Mouse (Mus musculus): ENCODE measurements around the gene Gpc2.
A peak's percentile ranks its signal among the peaks of the same experiment; 100 is the strongest.

Gpc2 gene

DNA sequence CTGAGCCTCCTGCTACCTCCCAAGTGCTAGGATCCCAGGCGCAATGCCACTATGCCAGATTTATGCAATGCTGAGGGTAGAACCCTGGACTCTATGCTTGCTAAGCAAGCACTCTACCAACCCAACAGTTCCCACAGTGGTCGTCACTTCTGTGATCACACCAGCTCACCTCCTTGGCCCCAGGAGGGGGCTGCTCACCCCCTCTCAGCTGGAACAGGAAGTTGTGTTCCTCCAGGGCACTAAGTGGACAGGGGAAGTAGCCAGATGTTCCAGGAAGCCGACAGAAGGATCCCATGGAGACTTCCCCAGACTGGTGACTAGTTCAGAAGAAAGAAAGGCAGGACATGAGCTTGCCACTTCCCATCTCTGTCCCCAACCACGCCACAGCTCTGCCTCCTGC lies 17.8 kb downstream of the Gpc2 start:
- DNase-seq (ENCODE audit: low spot score), result no peak

DNA sequence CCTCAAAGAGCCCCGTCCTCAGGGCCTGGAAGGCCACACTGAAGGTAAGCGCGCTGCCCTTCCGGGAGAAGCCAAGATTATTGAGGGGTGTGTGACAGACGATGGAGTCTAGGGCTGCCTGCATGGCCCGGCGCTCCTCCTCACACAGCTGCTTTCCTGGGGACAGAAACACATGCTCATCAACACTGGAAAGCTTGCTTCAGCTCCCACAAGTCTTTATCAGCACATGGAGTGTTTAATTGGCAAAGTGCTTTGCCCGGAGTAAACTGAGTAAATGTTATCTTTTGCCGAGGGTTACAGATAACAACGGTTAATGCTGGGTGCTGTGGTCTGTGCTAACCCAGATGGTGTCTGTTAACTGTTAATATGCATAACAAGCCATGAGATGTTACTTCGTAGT lies 19.0 kb downstream of the Gpc2 start:
- DNase-seq (ENCODE audit: low spot score), result no peak

DNA sequence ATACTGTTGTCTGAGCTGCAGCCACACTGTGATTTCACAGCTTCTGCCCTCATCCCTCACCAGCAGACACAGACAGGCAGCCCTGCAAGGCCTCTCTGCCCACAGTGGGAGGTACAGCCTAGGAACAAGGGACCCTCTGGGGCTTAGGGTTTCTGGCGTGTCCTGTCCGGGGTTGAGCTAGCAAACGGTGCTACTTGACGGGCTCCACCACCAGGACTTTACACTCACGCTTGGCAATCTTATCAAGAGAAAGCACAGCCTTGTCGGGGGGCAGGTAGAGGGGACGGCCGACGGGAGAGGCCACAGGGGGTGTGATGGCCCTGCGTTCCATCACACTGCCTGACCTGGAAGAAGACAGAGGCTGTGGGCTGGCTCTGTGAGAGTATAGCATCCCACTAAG lies 19.8 kb downstream of the Gpc2 start:
- no peak for DNase-seq (ENCODE audit: low spot score)

DNA sequence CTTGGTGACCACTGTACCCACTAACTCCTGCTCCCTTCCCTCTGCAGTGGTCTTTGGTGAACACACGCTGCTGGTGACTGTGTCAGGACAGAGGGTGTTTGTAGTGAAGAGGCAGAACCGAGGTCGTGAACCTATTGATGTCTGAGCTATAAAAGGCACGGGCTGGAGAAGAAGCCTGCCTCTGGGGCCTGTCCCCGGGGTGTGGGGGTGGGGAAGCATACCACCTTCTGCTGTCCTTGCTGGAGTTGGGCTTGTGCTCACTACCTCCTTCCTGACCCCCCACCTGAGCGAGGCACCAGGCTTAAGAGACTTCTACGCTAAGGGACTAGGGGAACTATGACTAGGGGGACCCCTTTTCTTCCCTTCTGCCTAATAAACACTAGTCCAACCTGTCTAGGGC lies 20.8 kb downstream of the Gpc2 start:
- no peak for DNase-seq (ENCODE audit: low spot score)

DNA sequence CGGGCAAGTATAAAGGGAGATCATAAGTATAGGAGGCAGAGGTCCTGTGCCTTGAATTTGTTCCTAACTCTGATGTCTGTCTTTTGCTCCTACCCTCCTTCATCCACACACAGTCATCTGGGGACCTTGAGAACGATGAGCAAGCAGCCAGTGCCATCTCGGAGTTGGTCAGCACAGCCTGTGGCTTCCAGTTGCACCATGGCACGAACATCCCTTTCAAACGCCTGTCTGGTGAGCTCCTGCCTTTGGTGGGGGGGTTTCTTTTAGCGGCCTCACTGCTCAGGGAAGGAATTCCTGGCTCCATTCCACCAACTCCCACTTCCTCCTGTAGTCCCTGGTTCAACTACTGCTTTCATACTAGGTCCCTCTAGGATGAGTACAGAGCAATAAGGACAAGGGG lies 21.3 kb downstream of the Gpc2 start:
- no peak for DNase-seq (ENCODE audit: low spot score)

DNA sequence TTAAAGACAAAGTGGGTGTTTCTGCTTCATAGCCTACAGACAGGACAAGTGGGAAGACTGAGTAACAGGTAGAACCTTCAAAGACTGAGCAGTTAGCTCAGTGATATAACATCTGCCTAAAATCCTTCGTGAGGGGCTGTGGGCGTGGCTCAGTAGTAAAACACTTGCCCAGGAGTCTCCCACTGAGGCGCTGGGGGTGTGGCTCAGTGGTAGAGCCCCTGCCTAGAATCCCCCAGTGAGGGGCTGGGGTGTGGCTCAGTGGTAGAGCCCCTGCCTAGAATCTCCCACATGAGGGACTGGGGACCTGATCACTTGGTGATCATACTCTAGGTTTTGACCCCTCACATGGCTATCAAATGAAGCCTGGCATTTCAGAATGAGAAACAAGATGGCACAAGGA lies 21.7 kb downstream of the Gpc2 start:
- DNase-seq (ENCODE audit: low spot score), result no peak

DNA sequence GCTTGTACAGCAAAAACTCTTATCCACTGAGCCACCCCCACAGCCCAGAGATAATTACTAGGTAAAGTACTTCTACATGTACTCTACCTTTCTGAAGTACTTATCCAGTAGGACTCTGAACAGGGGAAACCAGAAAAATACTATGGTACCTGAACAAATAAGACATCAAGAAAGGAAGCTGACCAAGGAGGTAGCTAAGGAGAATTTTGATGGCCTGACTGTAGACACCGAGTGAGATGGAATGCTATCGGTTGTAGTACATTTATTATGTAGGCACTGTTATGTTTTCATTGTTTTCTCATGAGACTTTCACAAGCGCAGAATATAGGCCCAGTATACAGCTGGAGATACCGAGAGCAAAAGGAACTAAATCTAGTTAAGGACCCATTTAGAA lies 22.2 kb downstream of the Gpc2 start:
- no peak for DNase-seq (ENCODE audit: low spot score)

DNA sequence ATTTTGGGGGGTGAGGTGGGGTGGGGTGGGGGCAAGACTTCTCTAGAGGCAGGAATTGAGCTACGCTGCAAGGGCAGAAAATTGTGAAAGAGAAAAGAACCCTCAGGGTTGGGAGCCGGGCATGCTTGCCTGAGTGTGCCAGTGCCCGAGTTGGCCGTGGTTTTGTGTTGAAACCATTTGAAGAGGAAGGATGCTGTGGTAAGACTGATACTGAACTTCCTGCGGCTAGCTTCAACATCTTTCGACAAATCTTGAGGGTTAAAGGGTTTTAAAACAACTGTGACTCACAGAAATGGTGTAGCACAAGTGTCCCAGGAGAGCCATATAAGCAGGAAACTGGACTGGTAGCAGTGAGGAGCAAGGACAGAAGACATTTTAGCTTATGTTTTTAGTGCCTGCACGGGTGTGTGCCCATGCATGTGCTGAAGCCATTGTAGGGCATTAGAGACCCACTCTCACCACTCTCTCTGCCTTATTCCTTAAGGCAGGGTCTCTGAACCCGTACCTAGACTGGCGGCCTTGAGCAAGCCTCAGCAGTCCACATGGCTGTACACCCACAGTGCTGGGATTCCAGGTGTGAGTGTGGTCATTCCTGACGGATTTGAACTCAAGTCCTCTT lies 22.7 kb downstream of the Gpc2 start:
- DNase-seq (ENCODE audit: low spot score), result no peak

DNA sequence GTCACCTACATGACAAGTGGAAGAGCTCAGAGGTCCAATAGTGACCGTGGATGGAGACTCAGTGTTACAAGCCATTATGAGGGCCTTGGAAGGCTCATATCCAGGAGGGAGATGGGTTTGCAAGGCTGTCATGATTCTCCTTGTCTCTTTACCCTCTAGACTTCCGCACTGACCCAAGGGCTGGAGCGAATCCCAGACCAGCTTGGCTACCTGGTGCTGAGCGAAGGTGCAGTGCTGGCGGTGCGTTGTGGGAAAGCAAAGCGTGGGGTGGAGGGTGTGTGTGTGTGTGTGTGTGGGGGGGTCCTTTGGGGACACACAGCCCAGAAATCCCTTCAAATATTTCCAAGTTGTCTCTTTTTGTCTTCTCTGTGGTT lies 23.7 kb downstream of the Gpc2 start:
- no peak for DNase-seq (ENCODE audit: low spot score)

DNA sequence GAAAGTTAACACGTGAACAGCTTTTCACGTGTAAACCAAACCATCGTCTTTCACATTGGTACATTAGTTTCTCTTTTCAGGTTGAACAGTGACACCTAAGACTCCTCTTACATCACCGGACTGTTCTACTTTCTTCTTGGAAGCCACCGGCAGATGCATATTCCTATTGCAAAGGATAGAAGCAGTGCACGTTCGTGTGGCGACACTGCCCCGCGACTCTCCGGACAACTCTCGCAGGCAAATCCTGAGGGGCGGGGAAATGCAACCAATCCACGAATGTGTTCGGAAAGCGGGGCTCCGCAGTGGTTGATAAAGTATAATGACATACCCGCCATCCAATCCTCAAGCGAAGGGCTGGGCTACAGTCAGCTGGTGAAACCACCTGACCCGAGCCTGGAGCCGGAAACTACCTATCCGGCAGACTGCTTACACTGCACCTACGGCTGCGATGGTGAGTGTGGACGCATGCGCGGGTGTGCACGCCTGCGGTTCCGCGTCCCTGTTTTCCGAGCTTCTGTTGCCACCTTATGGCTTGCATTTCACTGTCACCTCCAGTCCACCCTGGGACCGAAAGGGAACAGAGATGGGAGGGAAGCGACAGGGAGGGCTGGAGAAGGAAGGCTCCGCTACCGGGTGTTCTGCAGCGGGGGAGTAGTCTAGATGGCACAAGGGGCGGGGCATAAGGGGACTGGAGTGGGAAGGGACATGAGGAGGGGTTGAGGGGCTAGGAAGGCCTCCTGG lies 24.3 kb downstream of the Gpc2 start, which contains the start of gene Lamtor4:
Gene Lamtor4, plus strand, starts transcription at position 130 of the 741 bp plus-strand sequence.
- peak; percentile 91 for DNase-seq (ENCODE audit: low spot score)

DNA sequence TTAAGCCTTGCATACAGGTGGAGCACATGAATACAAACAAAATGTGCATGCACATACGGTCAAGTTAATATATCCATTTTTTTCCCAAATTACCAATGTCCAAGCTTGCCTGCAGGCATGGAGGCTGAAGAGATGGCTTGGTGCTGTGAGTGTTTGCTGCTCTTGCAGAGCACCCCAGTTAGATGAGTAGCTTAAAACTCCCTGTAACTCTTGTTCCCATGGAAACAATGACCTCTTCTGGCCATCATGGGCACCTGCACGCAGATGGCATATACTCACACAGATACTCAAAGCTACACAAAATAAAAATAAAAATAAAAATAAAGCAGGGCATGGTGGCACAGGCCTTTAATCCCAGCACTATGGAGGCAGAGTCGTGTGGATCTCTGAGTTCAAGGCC lies 26.7 kb downstream of the Gpc2 start:
- DNase-seq (ENCODE audit: low spot score), result no peak

DNA sequence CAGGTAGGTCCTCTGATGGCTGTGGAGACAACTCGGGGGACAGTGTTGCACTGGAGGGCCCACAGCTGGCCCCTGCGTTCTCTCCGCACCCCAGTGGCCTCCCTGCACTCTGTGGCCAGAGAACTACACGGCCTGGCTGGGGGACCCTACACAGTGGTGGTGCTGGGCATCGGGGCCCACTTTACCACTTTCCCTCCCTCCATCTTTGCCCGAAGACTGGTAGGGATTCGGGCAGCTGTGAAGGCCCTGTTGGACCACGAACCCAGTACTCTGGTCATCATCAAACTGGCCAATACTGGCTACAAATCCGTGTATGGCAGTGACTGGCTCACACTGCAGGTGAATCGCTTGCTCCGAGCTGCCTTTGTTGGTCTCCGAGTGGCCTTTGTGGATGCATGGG lies 28.7 kb downstream of the Gpc2 start:
- DNase-seq (ENCODE audit: low spot score), result no peak

DNA sequence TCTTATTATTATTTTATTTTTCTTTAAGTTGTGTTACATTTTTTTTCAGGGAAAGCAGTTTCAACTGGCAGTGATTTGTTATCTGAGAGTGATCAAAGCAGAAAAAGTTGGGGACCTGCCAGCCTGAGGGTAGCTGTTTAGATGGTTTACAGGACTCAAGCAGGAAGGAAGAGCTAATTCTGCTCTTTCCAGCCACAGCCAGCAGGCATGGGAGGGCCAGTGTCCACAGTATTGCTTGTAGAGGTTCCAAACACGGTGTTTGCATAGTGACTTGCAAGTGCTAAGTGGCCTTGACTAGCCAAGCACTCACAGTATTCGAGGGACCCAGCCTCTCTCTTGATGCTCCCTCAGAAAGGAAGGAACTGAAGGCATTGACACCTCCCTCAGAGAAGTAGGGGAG lies 38.3 kb downstream of the Gpc2 start:
- no peak for DNase-seq (ENCODE audit: low spot score)

DNA sequence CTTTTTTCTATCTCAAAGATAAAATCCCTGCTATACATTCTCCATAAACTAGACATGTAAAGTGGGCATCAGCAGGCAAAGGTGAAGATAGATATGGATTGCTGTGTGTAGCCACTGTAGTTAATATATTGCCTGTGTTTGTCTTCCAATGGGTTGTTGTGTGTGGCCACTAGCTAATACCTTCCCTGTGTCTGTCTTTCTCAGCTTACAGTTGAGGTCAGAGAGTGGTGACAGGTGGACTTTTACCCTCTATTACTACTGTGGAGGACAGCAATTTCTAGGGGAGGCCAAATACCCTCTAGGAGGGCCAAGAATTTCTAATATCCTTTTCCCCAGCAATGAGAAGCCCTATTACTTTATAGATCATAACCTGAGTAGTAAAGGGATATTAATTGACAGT lies 45.6 kb downstream of the Gpc2 start:
- no peak for DNase-seq (ENCODE audit: low spot score)

DNA sequence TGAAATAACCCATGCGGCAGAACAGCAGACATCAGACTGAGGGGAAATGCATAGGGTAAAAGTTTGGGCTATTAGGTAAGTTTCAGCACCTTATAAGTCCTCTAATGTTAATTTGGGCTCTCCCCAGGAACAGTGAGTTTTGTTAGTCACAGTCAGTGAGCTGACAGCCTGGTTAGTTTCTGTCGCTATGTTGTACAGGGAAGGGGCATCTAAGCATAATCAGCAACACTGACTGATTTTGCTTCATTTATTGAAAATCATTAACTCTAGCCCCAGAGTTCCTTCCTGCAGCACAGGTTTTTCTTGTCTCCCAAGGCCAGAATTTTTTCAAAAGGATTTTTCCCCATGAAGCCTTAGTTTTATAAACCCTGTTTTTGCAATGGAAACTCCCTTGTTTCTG lies 46.0 kb downstream of the Gpc2 start:
- DNase-seq (ENCODE audit: low spot score), result no peak

DNA sequence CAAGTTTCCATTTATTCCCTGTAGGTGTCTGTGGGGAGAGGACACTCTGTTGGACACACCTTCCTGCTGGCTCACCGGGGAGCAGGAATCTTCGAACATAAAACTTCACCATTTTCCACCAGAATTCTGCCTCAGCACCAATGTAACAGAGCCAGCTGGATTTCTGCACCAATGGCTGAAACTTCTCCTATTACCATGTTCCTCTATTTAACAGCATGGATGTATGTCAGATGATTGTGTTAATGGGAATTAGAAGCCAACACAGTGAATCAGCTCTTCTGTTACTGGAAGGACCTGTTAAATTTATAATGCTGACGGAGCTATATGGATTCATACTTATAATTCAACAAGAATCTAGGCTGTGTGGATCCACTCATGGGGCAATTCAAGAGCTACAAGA lies 50.3 kb downstream of the Gpc2 start:
- DNase-seq (ENCODE audit: low spot score), result no peak

DNA sequence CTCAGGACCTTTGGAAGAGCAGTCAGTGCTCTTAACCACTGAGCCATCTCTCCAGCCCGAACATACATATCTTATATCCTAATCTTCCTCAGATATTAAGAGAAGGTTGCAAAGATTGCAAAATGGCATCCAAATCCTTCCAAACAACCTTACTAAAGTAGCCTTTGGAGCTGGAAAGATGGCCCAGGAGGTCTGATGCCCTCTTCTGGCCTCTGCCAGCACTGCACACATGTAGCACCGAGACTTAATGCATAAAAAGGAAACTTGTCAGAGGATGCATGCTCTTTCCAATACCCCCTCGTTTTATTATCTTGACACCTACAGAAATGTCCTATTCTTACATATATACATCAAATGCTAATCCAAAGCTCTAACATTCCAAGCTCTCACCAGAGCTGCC lies 51.8 kb downstream of the Gpc2 start:
- peak; percentile 63 for DNase-seq (ENCODE audit: low spot score)

DNA sequence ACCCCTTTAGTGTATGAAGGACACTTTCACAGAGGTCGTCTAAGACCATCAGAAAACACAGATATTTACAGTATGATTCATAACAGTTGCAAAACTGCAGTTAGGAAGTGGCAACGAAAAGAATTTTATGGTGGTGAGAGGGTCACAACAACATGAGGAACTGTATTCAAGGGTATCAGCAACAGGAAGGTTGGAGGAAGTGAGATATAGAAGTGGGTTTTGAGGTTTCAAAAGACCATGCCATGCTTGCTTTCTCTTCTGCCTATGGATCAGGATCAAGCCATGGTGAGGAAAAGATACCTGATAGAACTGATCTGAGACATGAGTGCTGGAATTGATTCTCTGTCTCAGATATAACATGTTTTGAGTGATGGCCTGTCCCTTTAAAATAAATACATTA lies 52.4 kb downstream of the Gpc2 start:
- no peak for DNase-seq (ENCODE audit: low spot score)

DNA sequence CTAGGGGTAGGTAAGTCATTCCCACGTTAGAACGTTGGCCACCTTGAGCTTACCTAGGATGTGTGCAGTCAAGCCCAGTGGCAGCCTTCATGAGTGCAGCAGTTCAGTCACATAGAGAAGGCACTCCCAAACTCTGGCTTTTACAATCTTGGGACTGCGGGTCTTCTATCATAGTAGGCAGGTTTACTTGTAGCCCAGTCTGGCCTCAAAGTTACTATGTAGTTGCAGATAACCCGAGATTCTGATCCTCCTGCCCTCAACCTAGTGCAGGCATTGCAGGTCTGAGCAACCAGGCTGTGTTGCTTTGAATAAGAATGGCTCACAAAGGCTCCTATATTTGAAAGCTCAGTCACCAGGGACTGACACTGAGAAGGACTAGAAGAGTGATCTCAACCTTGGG lies 53.3 kb downstream of the Gpc2 start:
- DNase-seq (ENCODE audit: low spot score), result no peak

DNA sequence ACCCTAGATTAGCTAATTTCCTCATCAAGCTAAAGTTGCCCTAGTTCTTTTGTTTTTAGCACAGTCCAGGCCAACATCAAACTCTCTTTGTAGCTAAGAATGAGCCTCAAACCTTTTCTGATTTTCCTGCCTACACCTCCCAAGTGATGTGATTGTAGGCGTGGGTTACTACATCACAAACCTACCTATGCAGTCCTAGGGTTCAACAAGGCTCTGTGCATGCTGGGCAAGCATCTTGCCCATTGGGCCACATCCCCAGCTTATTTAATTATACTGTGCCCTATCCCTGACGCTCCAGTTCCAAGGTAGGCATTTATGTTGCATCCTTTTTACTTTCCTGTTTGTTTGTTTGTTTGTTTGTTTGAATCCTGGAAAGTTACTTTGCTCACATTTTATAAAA lies 54.1 kb downstream of the Gpc2 start, which contains the start of gene Nxpe5:
Gene Nxpe5, plus strand, starts transcription at position 199 of the 400 bp plus-strand sequence.
- DNase-seq (ENCODE audit: low spot score), result no peak
